Mouse (Mus musculus) olfactory bulb, adult 2 months (tissue): ENCODE data around the gene Gm15517.

Source experiments
- CTCF ChIP-seq: fragments of 200-500 bp; IDR thresholded peaks from 2 replicates; pipeline ENCODE4 v1.5.1; 2012; ENCODE audit warnings: low read depth, mild to moderate bottlenecking, low read length, moderate library complexity; ENCODE audit not compliant: insufficient read depth
- POLR2A ChIP-seq: fragments of 200-500 bp; IDR thresholded peaks from 2 replicates; pipeline ENCODE4 v1.6.1; 2012; ENCODE audit warnings: mild to moderate bottlenecking, low read depth, low read length, moderate library complexity; ENCODE audit not compliant: insufficient read depth

DNA sequence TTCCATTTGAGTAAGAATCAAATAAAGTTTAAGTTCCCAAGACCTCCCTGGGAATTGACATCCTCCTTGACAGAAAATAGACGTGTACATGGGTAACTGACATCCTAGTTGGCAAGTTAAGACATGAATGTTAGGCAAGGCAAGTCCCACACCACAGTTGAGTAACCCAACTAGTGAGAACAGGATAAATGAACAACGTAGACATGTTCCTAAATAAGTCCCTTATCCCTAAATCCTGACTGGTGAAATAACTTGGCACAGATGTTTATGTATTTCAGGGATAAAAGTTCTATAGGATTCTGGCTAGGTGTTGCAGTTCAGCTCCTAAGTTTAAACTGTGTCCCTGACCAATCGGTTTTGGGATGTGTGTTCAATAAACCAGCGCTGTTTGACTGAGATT, 29.7 kb downstream of the Gm15517 start:
- TF ChIP-seq CTCF: no peak
- no peak for TF ChIP-seq POLR2A
